Mouse (Mus musculus): ENCODE data around the gene Spaar. TPM values are rescaled to one million over a fixed set of nuclear protein-coding genes. Genes with fewer than 3 reads are reported as not detected.

The Spaar gene
- total RNA-seq, 1 experiment = 0.62 TPM

GRCm38 (mm10) chr4:43703439-43703838 lies 26.4 kb upstream of the Spaar start:
- Histone ChIP-seq H3K9me3 (ENCODE audit: control insufficient read depth, insufficient read depth, low read depth, low read length) (no peaks in the 10 kb centered on the region), H3K4me3 (ENCODE audit: insufficient read depth in 1 of 2, low read depth in 1 of 2, low read length in 2 of 2, poor library complexity in 1 of 2, severe bottlenecking in 1 of 2) (no peak overlapping the region), H3K27ac (ENCODE audit: insufficient read depth, low read depth, low read length, poor library complexity, severe bottlenecking) (no peak overlapping the region), H3K36me3 (ENCODE audit: control insufficient read depth, insufficient read depth, low read length, poor library complexity, severe bottlenecking) (no peaks in the 10 kb centered on the region), H3K9ac (ENCODE audit: insufficient read depth, low read depth, low read length, poor library complexity, severe bottlenecking) (no peak overlapping the region), H3K4me1 (ENCODE audit: control insufficient read depth in 2 of 2, insufficient read depth in 2 of 2, low read length in 2 of 2, poor library complexity in 1 of 2) (no peaks in the 10 kb centered on the region)
- peak; percentile 61 for DNase-seq (ENCODE audit: low read depth, low spot score)
- in situ Hi-C loops (cut with MboI; ENCODE audit: low sequenced_read_pairs in 2 of 2, unreplicated experiment in 2 of 2) = no loop called here
- TF ChIP-seq ZNF384 (IDR thresholded peaks at IDR 0.05; ENCODE audit: low read depth, low read length) (no peak), CHD2 (IDR thresholded peaks at IDR 0.05; ENCODE audit: low read depth, low read length) (no peak), MAFK (IDR thresholded peaks at IDR 0.05; ENCODE audit: insufficient read depth, low read depth, low read length) (no peak), HCFC1 (IDR thresholded peaks at IDR 0.05; ENCODE audit: borderline replicate concordance, insufficient read depth, low read length) (no peak), ZC3H11A (IDR thresholded peaks at IDR 0.05; ENCODE audit: borderline replicate concordance, low read depth, low read length) (no peak)

- Histone ChIP-seq H3K9me3 (ENCODE audit: control insufficient read depth, insufficient read depth, low read depth, low read length) (no peaks in the 10 kb centered on the region), H3K4me1 (ENCODE audit: control insufficient read depth in 2 of 2, insufficient read depth in 2 of 2, low read length in 2 of 2, poor library complexity in 1 of 2) (no peaks in the 10 kb centered on the region), H3K36me3 (ENCODE audit: control insufficient read depth, insufficient read depth, low read length, poor library complexity, severe bottlenecking) (no peaks in the 10 kb centered on the region), H3K9ac (ENCODE audit: insufficient read depth, low read depth, low read length, poor library complexity, severe bottlenecking) (no peak overlapping the region), H3K27ac (ENCODE audit: insufficient read depth, low read depth, low read length, poor library complexity, severe bottlenecking) (no peak overlapping the region), H3K4me3 (ENCODE audit: insufficient read depth in 1 of 2, low read depth in 1 of 2, low read length in 2 of 2, poor library complexity in 1 of 2, severe bottlenecking in 1 of 2) (no peak overlapping the region)
- in situ Hi-C loops (cut with MboI; ENCODE audit: low sequenced_read_pairs in 2 of 2, unreplicated experiment in 2 of 2) = no loop called here
- no peak for TF ChIP-seq HCFC1 (IDR thresholded peaks at IDR 0.05; ENCODE audit: borderline replicate concordance, insufficient read depth, low read length)
- TF ChIP-seq CHD2 (IDR thresholded peaks at IDR 0.05; ENCODE audit: low read depth, low read length) = no peak
- TF ChIP-seq MAFK (IDR thresholded peaks at IDR 0.05; ENCODE audit: insufficient read depth, low read depth, low read length) = no peak
- no peak for TF ChIP-seq ZC3H11A (IDR thresholded peaks at IDR 0.05; ENCODE audit: borderline replicate concordance, low read depth, low read length)
- no peak for TF ChIP-seq ZNF384 (IDR thresholded peaks at IDR 0.05; ENCODE audit: low read depth, low read length)
- no peak for DNase-seq (ENCODE audit: low read depth, low spot score)
Measured at GRCm38 (mm10) chr4:43703851-43704250, 26.0 kb upstream of the Spaar start.

- no peak overlapping the region for H3K27ac ChIP-seq (ENCODE audit: insufficient read depth, low read depth, low read length, poor library complexity, severe bottlenecking)
- no peaks in the 10 kb centered on the region for H3K36me3 ChIP-seq (ENCODE audit: control insufficient read depth, insufficient read depth, low read length, poor library complexity, severe bottlenecking)
- no peaks in the 10 kb centered on the region for H3K9me3 ChIP-seq (ENCODE audit: control insufficient read depth, insufficient read depth, low read depth, low read length)
- H3K4me1 ChIP-seq (ENCODE audit: control insufficient read depth in 2 of 2, insufficient read depth in 2 of 2, low read length in 2 of 2, poor library complexity in 1 of 2) = no peaks in the 10 kb centered on the region
- no peak for DNase-seq (ENCODE audit: low read depth, low spot score)
- H3K4me3 ChIP-seq (ENCODE audit: insufficient read depth in 1 of 2, low read depth in 1 of 2, low read length in 2 of 2, poor library complexity in 1 of 2, severe bottlenecking in 1 of 2) = no peak overlapping the region
- TF ChIP-seq ZNF384 (IDR thresholded peaks at IDR 0.05; ENCODE audit: low read depth, low read length) = no peak
- TF ChIP-seq ZC3H11A (IDR thresholded peaks at IDR 0.05; ENCODE audit: borderline replicate concordance, low read depth, low read length) = no peak
- no peak for TF ChIP-seq CHD2 (IDR thresholded peaks at IDR 0.05; ENCODE audit: low read depth, low read length)
- TF ChIP-seq MAFK (IDR thresholded peaks at IDR 0.05; ENCODE audit: insufficient read depth, low read depth, low read length) = no peak
- TF ChIP-seq HCFC1 (IDR thresholded peaks at IDR 0.05; ENCODE audit: borderline replicate concordance, insufficient read depth, low read length) = no peak
- H3K9ac ChIP-seq (ENCODE audit: insufficient read depth, low read depth, low read length, poor library complexity, severe bottlenecking) = no peak overlapping the region
- in situ Hi-C loops (cut with MboI; ENCODE audit: low sequenced_read_pairs in 2 of 2, unreplicated experiment in 2 of 2) = no loop called here
Measured at GRCm38 (mm10) chr4:43705991-43706390, 23.8 kb upstream of the Spaar start.

- no peaks in the 10 kb centered on the region for H3K36me3 ChIP-seq (ENCODE audit: control insufficient read depth, insufficient read depth, low read length, poor library complexity, severe bottlenecking)
- in situ Hi-C loops (cut with MboI; ENCODE audit: low sequenced_read_pairs in 2 of 2, unreplicated experiment in 2 of 2) = no loop called here
- no peak for DNase-seq (ENCODE audit: low read depth, low spot score)
- H3K4me3 ChIP-seq (ENCODE audit: insufficient read depth in 1 of 2, low read depth in 1 of 2, low read length in 2 of 2, poor library complexity in 1 of 2, severe bottlenecking in 1 of 2) = no peak within 1 kb of the TSS
- H3K27ac ChIP-seq (ENCODE audit: insufficient read depth, low read depth, low read length, poor library complexity, severe bottlenecking) = no peak within 1 kb of the TSS
- H3K9ac ChIP-seq (ENCODE audit: insufficient read depth, low read depth, low read length, poor library complexity, severe bottlenecking) = no peak within 1 kb of the TSS
- no peaks in the 10 kb centered on the region for H3K4me1 ChIP-seq (ENCODE audit: control insufficient read depth in 2 of 2, insufficient read depth in 2 of 2, low read length in 2 of 2, poor library complexity in 1 of 2)
- TF ChIP-seq HCFC1 (IDR thresholded peaks at IDR 0.05; ENCODE audit: borderline replicate concordance, insufficient read depth, low read length) (no peak), ZC3H11A (IDR thresholded peaks at IDR 0.05; ENCODE audit: borderline replicate concordance, low read depth, low read length) (no peak), ZNF384 (IDR thresholded peaks at IDR 0.05; ENCODE audit: low read depth, low read length) (no peak), CHD2 (IDR thresholded peaks at IDR 0.05; ENCODE audit: low read depth, low read length) (no peak), MAFK (IDR thresholded peaks at IDR 0.05; ENCODE audit: insufficient read depth, low read depth, low read length) (no peak)
- H3K9me3 ChIP-seq (ENCODE audit: control insufficient read depth, insufficient read depth, low read depth, low read length) = no peaks in the 10 kb centered on the region
Measured at GRCm38 (mm10) chr4:43709869-43710268, 20.0 kb upstream of the Spaar start, which contains the start of gene Olfr71. Gene Olfr71, minus strand, starts transcription at chr4:43710255.

- TF ChIP-seq CHD2 (IDR thresholded peaks at IDR 0.05; ENCODE audit: low read depth, low read length) (0 out of 2 replicates have a peak, but pooled peaks have one; percentile 13), HCFC1 (IDR thresholded peaks at IDR 0.05; ENCODE audit: borderline replicate concordance, insufficient read depth, low read length) (no peak), MAFK (IDR thresholded peaks at IDR 0.05; ENCODE audit: insufficient read depth, low read depth, low read length) (no peak), ZNF384 (IDR thresholded peaks at IDR 0.05; ENCODE audit: low read depth, low read length) (no peak), ZC3H11A (IDR thresholded peaks at IDR 0.05; ENCODE audit: borderline replicate concordance, low read depth, low read length) (peak; percentile 74)
- DNase-seq (ENCODE audit: low read depth, low spot score) = peak; percentile 58
- no peak overlapping the region for H3K27ac ChIP-seq (ENCODE audit: insufficient read depth, low read depth, low read length, poor library complexity, severe bottlenecking)
- in situ Hi-C loops (cut with MboI; ENCODE audit: low sequenced_read_pairs in 2 of 2, unreplicated experiment in 2 of 2) = no loop called here
- no peaks in the 10 kb centered on the region for H3K4me1 ChIP-seq (ENCODE audit: control insufficient read depth in 2 of 2, insufficient read depth in 2 of 2, low read length in 2 of 2, poor library complexity in 1 of 2)
- no peak overlapping the region for H3K9ac ChIP-seq (ENCODE audit: insufficient read depth, low read depth, low read length, poor library complexity, severe bottlenecking)
- H3K36me3 ChIP-seq (ENCODE audit: control insufficient read depth, insufficient read depth, low read length, poor library complexity, severe bottlenecking) = no peaks in the 10 kb centered on the region
- H3K9me3 ChIP-seq (ENCODE audit: control insufficient read depth, insufficient read depth, low read depth, low read length) = no peaks in the 10 kb centered on the region
- no peak overlapping the region for H3K4me3 ChIP-seq (ENCODE audit: insufficient read depth in 1 of 2, low read depth in 1 of 2, low read length in 2 of 2, poor library complexity in 1 of 2, severe bottlenecking in 1 of 2)
Measured at GRCm38 (mm10) chr4:43711821-43712220, 18.0 kb upstream of the Spaar start.

All from ES-E14 (cell line).